Mouse (Mus musculus) embryonic facial prominence, embryonic 13.5 days (tissue): ENCODE measurements around the gene Cmpk2. TPM values are rescaled to one million over a fixed set of nuclear protein-coding genes. Genes with fewer than 3 reads are reported as not detected.
"Not testable (repeated sequence)": the region's sequence is repeated elsewhere in the genome, so short reads cannot be mapped to it uniquely, and the experiment has no call there.

ENCODE experiments used
- ATAC-seq: fragments of 200-750 bp; cut with Nextera tagmentation; 2 replicates; pipeline ENCODE4 v1.8.0; 2017; ENCODE audit warnings: low read depth; ENCODE audit not compliant: insufficient number of reproducible peaks, insufficient read depth, low FRiP score, low TSS enrichment
- H3K27ac ChIP-seq: fragments of 300-500 bp; sonication (generic); 2 replicates; pipeline ENCODE4 v1.5.1; 2015; ENCODE audit warnings: moderate library complexity, mild to moderate bottlenecking, inconsistent platforms
- H3K27me3 ChIP-seq: fragments of 300-500 bp; sonication (generic); 2 replicates; pipeline ENCODE4 v1.6.1; 2015; ENCODE audit warnings: mild to moderate bottlenecking, inconsistent platforms
- H3K36me3 ChIP-seq: fragments of 300-500 bp; sonication (generic); 2 replicates; pipeline ENCODE4 v1.6.1; 2015; ENCODE audit warnings: mild to moderate bottlenecking, inconsistent platforms
- H3K4me1 ChIP-seq: fragments of 300-500 bp; sonication (generic); 2 replicates; pipeline ENCODE4 v1.6.1; 2015; ENCODE audit warnings: inconsistent platforms
- H3K4me2 ChIP-seq: fragments of 300-500 bp; sonication (generic); 2 replicates; pipeline ENCODE4 v1.6.1; 2015; ENCODE audit warnings: moderate library complexity, mild to moderate bottlenecking, inconsistent platforms
- H3K4me3 ChIP-seq: fragments of 300-500 bp; sonication (generic); 2 replicates; pipeline ENCODE4 v1.5.1; 2015; ENCODE audit warnings: mild to moderate bottlenecking, inconsistent platforms
- H3K9ac ChIP-seq: fragments of 300-500 bp; sonication (generic); 2 replicates; pipeline ENCODE4 v1.6.1; 2015; ENCODE audit warnings: mild to moderate bottlenecking, inconsistent platforms
- H3K9me3 ChIP-seq: fragments of 300-500 bp; sonication (generic); 2 replicates; pipeline ENCODE4 v1.6.1; 2016; ENCODE audit warnings: inconsistent platforms
- WGBS: fragments of 180-500 bp; shearing (Covaris S2); methylation state at CpG from one replicate; pipeline ENCODE4 v1.1.7; 2015; ENCODE audit warnings: mixed read lengths; 5-methylcytosine and 5-hydroxymethylcytosine counted together
- polyA plus RNA-seq: library from polyadenylated mRNA; unstranded; fragments of >200 nt; fragmentation: Nextera tagmentation; extraction: Ambion mirVana; gene quantifications from 2 replicates; pipeline ENCODE4 v1.2.1, GENCODE M21; 2015

The Cmpk2 gene
- polyA plus RNA-seq, 1 experiment from 2014 or later = 5.1 TPM

GRCm38 (mm10) chr12:26485738-26486580, 17.0 kb downstream of the Cmpk2 start:
- ATAC-seq, H3K9ac ChIP-seq, H3K36me3 ChIP-seq, H3K27ac ChIP-seq, H3K4me3 ChIP-seq, H3K9me3 ChIP-seq, H3K27me3 ChIP-seq, H3K4me2 ChIP-seq: not testable (repeated sequence)
- WGBS = 95% methylated on average over 12 of the region's 12 CpGs
- peaks cover 11% of the 10 kb centered on the region for H3K4me1 ChIP-seq

- H3K27ac ChIP-seq = peak overlapping the region; percentile 22; the same call in 1 of the 2 replicates
- H3K36me3 ChIP-seq = no peaks in the 10 kb centered on the region
- H3K4me3 ChIP-seq = no peak overlapping the region
- H3K9ac ChIP-seq = no peak overlapping the region
- ATAC-seq = no peak
- H3K9me3 ChIP-seq = no peaks in the 10 kb centered on the region
- 39% methylated on average over 14 of the region's 14 CpGs for WGBS
- no peaks in the 10 kb centered on the region for H3K27me3 ChIP-seq
- peak overlapping the region; percentile 39 for H3K4me2 ChIP-seq
- H3K4me1 ChIP-seq = peaks cover 11% of the 10 kb centered on the region
These were observed 19.0 kb downstream of the Cmpk2 start for GRCm38 (mm10) chr12:26487874-26488616.

- H3K4me3 ChIP-seq = no peak overlapping the region
- no peak for ATAC-seq
- no peak overlapping the region for H3K27ac ChIP-seq
- H3K36me3 ChIP-seq = no peaks in the 10 kb centered on the region
- H3K9ac ChIP-seq = no peak overlapping the region
- H3K4me1 ChIP-seq = peaks cover 11% of the 10 kb centered on the region
- H3K27me3 ChIP-seq = no peaks in the 10 kb centered on the region
- WGBS = 34% methylated on average over 5 of the region's 5 CpGs
- H3K4me2 ChIP-seq = peak overlapping the region; percentile 39
- no peaks in the 10 kb centered on the region for H3K9me3 ChIP-seq
These were observed 19.7 kb downstream of the Cmpk2 start for GRCm38 (mm10) chr12:26488617-26489274.

- WGBS = 92% methylated on average over 1 of the region's 1 CpGs
- ATAC-seq = no peak
- Histone ChIP-seq H3K9me3 (no peaks in the 10 kb centered on the region), H3K36me3 (no peaks in the 10 kb centered on the region), H3K4me1 (peaks cover 14% of the 10 kb centered on the region), H3K9ac (no peak overlapping the region), H3K4me2 (no peak overlapping the region), H3K27ac (no peak overlapping the region), H3K27me3 (no peaks in the 10 kb centered on the region), H3K4me3 (no peak overlapping the region)
These were observed 20.9 kb downstream of the Cmpk2 start for GRCm38 (mm10) chr12:26489942-26490341.

GRCm38 (mm10) chr12:26501042-26501441, 32.0 kb downstream of the Cmpk2 start:
- H3K9me3 ChIP-seq = no peaks in the 10 kb centered on the region
- 69% methylated on average over 3 of the region's 3 CpGs for WGBS
- no peak overlapping the region for H3K4me2 ChIP-seq
- H3K4me3 ChIP-seq = no peak overlapping the region
- no peak overlapping the region for H3K27ac ChIP-seq
- no peak overlapping the region for H3K9ac ChIP-seq
- no peaks in the 10 kb centered on the region for H3K4me1 ChIP-seq
- no peaks in the 10 kb centered on the region for H3K36me3 ChIP-seq
- no peaks in the 10 kb centered on the region for H3K27me3 ChIP-seq
- ATAC-seq = no peak

GRCm38 (mm10) chr12:26510971-26511370, 42.0 kb downstream of the Cmpk2 start:
- ATAC-seq = no peak
- Histone ChIP-seq H3K27me3 (no peaks in the 10 kb centered on the region), H3K9me3 (no peaks in the 10 kb centered on the region), H3K4me2 (no peak overlapping the region), H3K4me1 (no peaks in the 10 kb centered on the region), H3K4me3 (no peak overlapping the region), H3K27ac (no peak overlapping the region), H3K36me3 (no peaks in the 10 kb centered on the region), H3K9ac (no peak overlapping the region)
- 94% methylated on average over 4 of the region's 4 CpGs for WGBS

GRCm38 (mm10) chr12:26518206-26518605, 49.2 kb downstream of the Cmpk2 start:
- no peaks in the 10 kb centered on the region for H3K27me3 ChIP-seq
- H3K27ac ChIP-seq = no peak overlapping the region
- no peak for ATAC-seq
- no peaks in the 10 kb centered on the region for H3K4me1 ChIP-seq
- H3K4me2 ChIP-seq = no peak overlapping the region
- H3K4me3 ChIP-seq = no peak overlapping the region
- H3K9ac ChIP-seq = no peak overlapping the region
- no peaks in the 10 kb centered on the region for H3K9me3 ChIP-seq
- WGBS = 84% methylated on average over 3 of the region's 3 CpGs
- no peaks in the 10 kb centered on the region for H3K36me3 ChIP-seq

- Histone ChIP-seq H3K27ac (peak overlapping the region; percentile 23; the same call in 1 of the 2 replicates), H3K27me3 (no peaks in the 10 kb centered on the region), H3K4me2 (no peak overlapping the region), H3K36me3 (no peaks in the 10 kb centered on the region), H3K9me3 (no peaks in the 10 kb centered on the region; the same call in 1 of the 2 replicates), H3K9ac (no peak overlapping the region), H3K4me1 (peaks cover 8% of the 10 kb centered on the region), H3K4me3 (no peak overlapping the region)
- peak; percentile 56; the same call in 1 of the 2 replicates for ATAC-seq
- WGBS = 54% methylated on average over 3 of the region's 3 CpGs
These were observed 56.1 kb downstream of the Cmpk2 start for GRCm38 (mm10) chr12:26524943-26525697.

GRCm38 (mm10) chr12:26525698-26526026, 56.7 kb downstream of the Cmpk2 start:
- H3K4me2 ChIP-seq = no peak overlapping the region
- H3K36me3 ChIP-seq = no peaks in the 10 kb centered on the region
- H3K9ac ChIP-seq = no peak overlapping the region
- no peak overlapping the region for H3K4me3 ChIP-seq
- 0 out of 2 replicates have a peak, but pooled peaks have one; percentile 15 for ATAC-seq
- WGBS = 62% methylated on average over 5 of the region's 5 CpGs
- H3K27me3 ChIP-seq = no peaks in the 10 kb centered on the region
- H3K4me1 ChIP-seq = peaks cover 8% of the 10 kb centered on the region
- no peak overlapping the region for H3K27ac ChIP-seq
- no peaks in the 10 kb centered on the region; the same call in 1 of the 2 replicates for H3K9me3 ChIP-seq
